Mouse (Mus musculus): ENCODE measurements at regions not wholly inside any gene's neighbourhood (a gene's known extent, or its start where the extent isn't known, plus 50 kb on each side); places are given as distances from the start of the nearest gene placed in this dataset.

DNA sequence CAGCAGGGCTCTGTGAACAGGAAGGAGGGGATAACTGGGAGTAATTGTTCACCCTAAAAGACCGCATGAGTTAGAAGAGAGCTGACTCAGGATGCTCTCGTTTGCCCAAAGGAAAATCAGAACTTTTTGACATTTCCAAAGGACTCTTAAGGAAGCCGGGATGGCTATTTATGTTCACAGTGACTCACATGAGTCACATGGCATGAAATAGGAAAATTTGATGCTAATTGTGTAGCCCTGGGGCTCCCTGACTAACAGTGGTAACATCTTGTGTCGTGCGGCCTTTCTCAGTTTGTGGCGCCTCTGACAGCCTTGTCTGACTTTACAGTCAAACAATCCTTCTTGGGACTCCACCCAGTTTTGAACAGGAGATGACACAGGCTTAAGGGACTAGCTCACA lies 51.9 kb upstream of the Cacna1a start:
- no peak for DNase-seq (ENCODE audit: low read depth, low spot score)
- 59% methylated on average over 6 of the region's 6 CpGs for WGBS

DNA sequence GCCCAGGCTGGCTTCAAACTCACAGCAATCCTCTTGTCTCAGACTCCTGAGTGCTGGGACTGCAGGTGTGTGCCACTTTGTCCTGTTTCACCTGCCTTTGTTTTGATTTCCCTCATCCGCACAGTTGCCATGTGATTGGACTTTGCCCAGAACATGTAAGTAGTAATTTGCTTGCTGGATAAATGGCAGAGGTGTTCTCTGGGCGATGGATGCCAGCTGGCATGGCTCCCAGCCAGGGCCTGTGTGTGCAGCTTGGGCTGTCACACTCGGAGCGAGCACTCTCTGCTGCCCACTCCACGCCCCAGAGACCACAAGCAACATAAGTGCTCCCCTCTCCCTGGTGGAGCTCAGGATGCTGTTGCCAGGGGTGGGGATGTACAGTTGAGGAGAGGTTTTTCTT lies 53.9 kb upstream of the Cacna1a start:
- DNase-seq (ENCODE audit: low read depth, low spot score): peak; percentile 94
- 18% methylated on average over 5 of the region's 5 CpGs for WGBS

DNA sequence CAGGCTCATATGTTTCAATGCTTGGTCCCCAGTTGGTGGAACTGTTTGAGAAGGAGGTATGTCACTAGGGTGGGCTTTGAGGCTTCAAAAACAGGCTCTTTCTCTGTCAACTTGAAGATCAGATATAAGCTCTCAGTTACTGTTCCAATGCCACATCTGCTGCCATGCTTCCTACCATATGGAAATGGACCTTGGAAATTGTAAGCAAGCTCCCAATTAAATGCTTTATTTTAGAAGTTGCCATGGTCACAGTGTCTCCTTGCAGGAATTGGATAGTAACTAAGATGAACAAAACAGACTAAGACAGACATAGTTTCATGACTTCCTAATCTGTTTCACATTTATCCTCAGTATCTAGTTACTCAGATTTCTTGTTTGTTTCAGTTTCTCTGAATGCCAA lies 56.7 kb upstream of the Cacna1a start:
- no peak for DNase-seq (ENCODE audit: low read depth, low spot score)

DNA sequence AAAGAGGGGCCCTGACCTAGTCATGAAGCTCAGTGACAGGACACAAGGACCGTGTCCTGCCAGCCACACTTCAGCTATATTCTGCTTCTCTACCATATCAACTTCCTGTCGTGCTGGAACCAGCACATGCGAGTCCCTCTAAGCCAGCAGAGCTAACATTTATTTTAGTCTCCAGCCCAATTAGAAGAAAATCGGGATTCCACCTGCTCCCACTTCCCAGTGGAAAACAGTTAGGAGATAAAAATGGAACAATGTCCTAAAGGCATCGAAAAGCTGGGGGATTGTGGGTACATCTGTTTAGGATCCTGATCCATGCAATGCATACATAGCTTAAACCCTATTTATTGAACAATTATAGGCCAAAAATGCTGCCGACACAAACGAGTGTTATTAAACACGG lies 58.7 kb upstream of the Cacna1a start:
- no peak for DNase-seq (ENCODE audit: low read depth, low spot score)
- 72% methylated on average over 8 of the region's 8 CpGs for WGBS

DNA sequence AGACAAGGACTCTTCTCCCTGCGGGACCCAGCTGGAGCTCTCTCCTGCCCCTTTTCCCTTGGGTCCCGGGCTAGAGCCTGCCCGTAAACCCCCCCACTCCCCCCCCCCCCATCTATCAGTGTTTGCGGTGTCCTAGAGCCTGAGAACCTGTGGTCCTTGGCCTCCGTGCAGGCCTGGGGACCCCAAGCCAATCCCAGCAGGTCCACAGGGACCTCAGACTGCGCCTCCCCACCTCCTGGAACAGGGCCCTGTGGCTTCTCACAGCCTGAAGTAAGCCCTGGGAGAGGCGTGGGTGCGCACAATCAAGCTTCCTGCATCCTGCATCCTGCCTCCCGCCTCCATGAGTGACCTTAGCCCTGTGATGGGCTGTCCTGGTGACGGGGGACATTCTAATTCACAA lies 52.6 kb upstream of the Ccdc130 start:
- WGBS: 70% methylated on average over 10 of the region's 10 CpGs
- DNase-seq (ENCODE audit: low read depth, low spot score): no peak

DNA sequence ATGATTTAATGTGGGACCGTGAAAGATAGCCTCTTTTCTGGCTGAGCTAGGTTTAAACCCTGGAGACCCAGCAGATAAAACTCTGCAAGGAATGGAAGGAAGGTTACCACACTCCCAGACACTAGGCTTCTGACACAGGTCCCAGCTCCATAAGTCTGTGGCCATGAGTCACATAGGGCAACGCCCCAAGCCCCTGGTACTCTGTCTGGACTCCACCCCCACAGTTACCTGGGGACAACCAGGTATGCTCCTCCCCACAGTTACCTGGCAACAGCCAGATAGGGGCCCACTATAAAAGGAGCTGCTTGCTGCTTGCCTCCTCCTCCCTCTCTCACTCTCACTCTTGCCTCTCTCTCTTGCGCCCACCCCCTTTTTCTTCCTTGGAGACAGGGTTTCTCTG lies 51.7 kb upstream of the Ccdc130 start:
- 40% methylated on average over 3 of the region's 3 CpGs for WGBS

More for the DNA sequence above, 51.7 kb upstream of the Ccdc130 start:
- no peak for DNase-seq (ENCODE audit: low read depth, low spot score)
